Mouse (Mus musculus) small intestine, adult 2 months (tissue): ENCODE data around the gene Gphn.

Experiments
- CTCF ChIP-seq: fragments of 200-500 bp; IDR thresholded peaks from 2 replicates; pipeline ENCODE4 v1.5.1; 2012; ENCODE audit warnings: low read depth, mild to moderate bottlenecking, control low read depth, inconsistent platforms, low read length, moderate library complexity, mixed read lengths; ENCODE audit not compliant: insufficient replicate concordance, insufficient read length; ENCODE audit errors: extremely low read depth
- POLR2A ChIP-seq: fragments of 200-500 bp; IDR thresholded peaks from 2 replicates; pipeline ENCODE4 v1.6.1; 2012; ENCODE audit warnings: low read depth, mild to moderate bottlenecking, control low read depth, inconsistent platforms, low read length, moderate library complexity

DNA sequence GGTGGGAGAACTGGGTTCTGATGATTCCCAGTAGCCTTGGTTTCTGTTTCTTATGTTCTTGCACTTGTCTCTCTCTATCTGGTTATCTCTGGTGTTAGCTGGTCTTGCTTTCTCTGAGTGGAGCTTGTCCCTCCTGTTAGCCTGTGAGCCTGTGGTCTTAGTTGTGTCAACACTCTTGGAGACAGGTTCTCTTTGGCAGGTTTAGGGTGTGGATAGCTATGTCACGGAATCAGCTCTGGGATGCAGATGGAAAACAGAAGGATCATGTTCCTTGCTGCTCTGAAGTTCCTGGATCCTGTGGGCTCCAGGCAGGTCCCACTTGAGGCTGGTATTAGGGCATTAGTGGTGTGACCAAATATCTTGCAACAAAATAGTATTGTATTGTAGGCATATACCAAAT, 64.2 kb downstream of the Gphn start:
- TF ChIP-seq CTCF, result no peak
- no peak for TF ChIP-seq POLR2A
